Mouse (Mus musculus): ENCODE data around the gene Dock10. TPM values are rescaled to one million over a fixed set of nuclear protein-coding genes. Genes with fewer than 3 reads are reported as not detected.

Gene Dock10
- polyA plus RNA-seq, 1 experiment from 2014 or later, result 5.5 TPM

- H3K9ac ChIP-seq (replicated peaks; ENCODE audit: low read length), result no peak overlapping the region
- 87% methylated on average over 6 of the region's 6 CpGs for WGBS
- no peaks in the 10 kb centered on the region for H3K4me1 ChIP-seq (ENCODE audit: control insufficient read depth, insufficient read depth, low read length)
- H3K36me3 ChIP-seq (replicated peaks; ENCODE audit: control insufficient read depth, insufficient read depth, low read depth, low read length), result no peaks in the 10 kb centered on the region
- H3K27me3 ChIP-seq (ENCODE audit: control insufficient read depth, insufficient read depth, low read length), result no peaks in the 10 kb centered on the region
- no peaks in the 10 kb centered on the region for H3K9me3 ChIP-seq (replicated peaks; ENCODE audit: control insufficient read depth, low read length)
- H3K4me3 ChIP-seq (ENCODE audit: low read depth, low read length), result no peak overlapping the region
- H3K4me2 ChIP-seq (ENCODE audit: low read depth, low read length), result no peak overlapping the region
- no peak for DNase-seq (ENCODE audit: low spot score)
- ATAC-seq (replicated peaks; ENCODE audit: insufficient number of reproducible peaks, low FRiP score, low TSS enrichment, low read depth), result no peak
- H3K27ac ChIP-seq (replicated peaks; ENCODE audit: low read depth, low read length), result no peak overlapping the region
Measured at GRCm38 (mm10) chr1:80746195-80746594, 12.1 kb downstream of the Dock10 start.

GRCm38 (mm10) chr1:80739472-80739871 lies 18.9 kb downstream of the Dock10 start:
- H3K9ac ChIP-seq (replicated peaks; ENCODE audit: low read length), result no peak overlapping the region
- no peak overlapping the region for H3K27ac ChIP-seq (replicated peaks; ENCODE audit: low read depth, low read length)
- no peak for ATAC-seq (replicated peaks; ENCODE audit: insufficient number of reproducible peaks, low FRiP score, low TSS enrichment, low read depth)
- no peaks in the 10 kb centered on the region for H3K27me3 ChIP-seq (ENCODE audit: control insufficient read depth, insufficient read depth, low read length)
- no peaks in the 10 kb centered on the region for H3K36me3 ChIP-seq (replicated peaks; ENCODE audit: control insufficient read depth, insufficient read depth, low read depth, low read length)
- 42% methylated on average over 1 of the region's 1 CpGs for WGBS
- H3K4me1 ChIP-seq (ENCODE audit: control insufficient read depth, insufficient read depth, low read length), result no peaks in the 10 kb centered on the region
- DNase-seq (ENCODE audit: low spot score), result no peak
- no peaks in the 10 kb centered on the region for H3K9me3 ChIP-seq (replicated peaks; ENCODE audit: control insufficient read depth, low read length)
- H3K4me2 ChIP-seq (ENCODE audit: low read depth, low read length), result no peak overlapping the region
- H3K4me3 ChIP-seq (ENCODE audit: low read depth, low read length), result no peak overlapping the region

- H3K27ac ChIP-seq (replicated peaks; ENCODE audit: low read depth, low read length), result no peak overlapping the region
- H3K9ac ChIP-seq (replicated peaks; ENCODE audit: low read length), result no peak overlapping the region
- no peak overlapping the region for H3K4me3 ChIP-seq (ENCODE audit: low read depth, low read length)
- WGBS, result 76% methylated on average over 5 of the region's 5 CpGs
- no peak for DNase-seq (ENCODE audit: low spot score)
- no peak for ATAC-seq (replicated peaks; ENCODE audit: insufficient number of reproducible peaks, low FRiP score, low TSS enrichment, low read depth)
- H3K9me3 ChIP-seq (replicated peaks; ENCODE audit: control insufficient read depth, low read length), result no peaks in the 10 kb centered on the region
- no peaks in the 10 kb centered on the region for H3K27me3 ChIP-seq (ENCODE audit: control insufficient read depth, insufficient read depth, low read length)
- H3K36me3 ChIP-seq (replicated peaks; ENCODE audit: control insufficient read depth, insufficient read depth, low read depth, low read length), result no peaks in the 10 kb centered on the region
- H3K4me1 ChIP-seq (ENCODE audit: control insufficient read depth, insufficient read depth, low read length), result no peaks in the 10 kb centered on the region
- H3K4me2 ChIP-seq (ENCODE audit: low read depth, low read length), result no peak overlapping the region
Measured at GRCm38 (mm10) chr1:80737812-80738391, 20.4 kb downstream of the Dock10 start.

- Histone ChIP-seq H3K27ac (replicated peaks; ENCODE audit: low read depth, low read length) (no peak overlapping the region), H3K36me3 (replicated peaks; ENCODE audit: control insufficient read depth, insufficient read depth, low read depth, low read length) (no peaks in the 10 kb centered on the region), H3K27me3 (ENCODE audit: control insufficient read depth, insufficient read depth, low read length) (no peaks in the 10 kb centered on the region), H3K9ac (replicated peaks; ENCODE audit: low read length) (no peak overlapping the region), H3K9me3 (replicated peaks; ENCODE audit: control insufficient read depth, low read length) (no peaks in the 10 kb centered on the region), H3K4me2 (ENCODE audit: low read depth, low read length) (no peak overlapping the region), H3K4me1 (ENCODE audit: control insufficient read depth, insufficient read depth, low read length) (no peaks in the 10 kb centered on the region), H3K4me3 (ENCODE audit: low read depth, low read length) (no peak overlapping the region)
- ATAC-seq (replicated peaks; ENCODE audit: insufficient number of reproducible peaks, low FRiP score, low TSS enrichment, low read depth) (no peak), DNase-seq (ENCODE audit: low spot score) (no peak)
- 72% methylated on average over 5 of the region's 5 CpGs for WGBS
Measured at GRCm38 (mm10) chr1:80730582-80730981, 27.7 kb downstream of the Dock10 start.

- no peaks in the 10 kb centered on the region for H3K27me3 ChIP-seq (ENCODE audit: control insufficient read depth, insufficient read depth, low read length)
- WGBS, result 93% methylated on average over 4 of the region's 4 CpGs
Measured at GRCm38 (mm10) chr1:80730174-80730573, 28.2 kb downstream of the Dock10 start.

GRCm38 (mm10) chr1:80728183-80728582 lies 30.1 kb downstream of the Dock10 start:
- Histone ChIP-seq H3K4me1 (ENCODE audit: control insufficient read depth, insufficient read depth, low read length) (no peaks in the 10 kb centered on the region), H3K4me3 (ENCODE audit: low read depth, low read length) (no peak overlapping the region), H3K9me3 (replicated peaks; ENCODE audit: control insufficient read depth, low read length) (no peaks in the 10 kb centered on the region), H3K36me3 (replicated peaks; ENCODE audit: control insufficient read depth, insufficient read depth, low read depth, low read length) (no peaks in the 10 kb centered on the region), H3K27ac (replicated peaks; ENCODE audit: low read depth, low read length) (no peak overlapping the region), H3K27me3 (ENCODE audit: control insufficient read depth, insufficient read depth, low read length) (no peaks in the 10 kb centered on the region), H3K4me2 (ENCODE audit: low read depth, low read length) (no peak overlapping the region), H3K9ac (replicated peaks; ENCODE audit: low read length) (no peak overlapping the region)
- ATAC-seq (replicated peaks; ENCODE audit: insufficient number of reproducible peaks, low FRiP score, low TSS enrichment, low read depth) (no peak), DNase-seq (ENCODE audit: low spot score) (no peak)
- 67% methylated on average over 1 of the region's 1 CpGs for WGBS

More at GRCm38 (mm10) chr1:80730174-80730573, 28.2 kb downstream of the Dock10 start:
- ATAC-seq (replicated peaks; ENCODE audit: insufficient number of reproducible peaks, low FRiP score, low TSS enrichment, low read depth), result no peak
- Histone ChIP-seq H3K36me3 (replicated peaks; ENCODE audit: control insufficient read depth, insufficient read depth, low read depth, low read length) (no peaks in the 10 kb centered on the region), H3K4me3 (ENCODE audit: low read depth, low read length) (no peak overlapping the region), H3K27ac (replicated peaks; ENCODE audit: low read depth, low read length) (no peak overlapping the region), H3K4me1 (ENCODE audit: control insufficient read depth, insufficient read depth, low read length) (no peaks in the 10 kb centered on the region), H3K9me3 (replicated peaks; ENCODE audit: control insufficient read depth, low read length) (no peaks in the 10 kb centered on the region), H3K9ac (replicated peaks; ENCODE audit: low read length) (no peak overlapping the region), H3K4me2 (ENCODE audit: low read depth, low read length) (no peak overlapping the region)
- no peak for DNase-seq (ENCODE audit: low spot score)

- H3K4me1 ChIP-seq (ENCODE audit: control insufficient read depth, insufficient read depth, low read length), result no peaks in the 10 kb centered on the region
- H3K9me3 ChIP-seq (replicated peaks; ENCODE audit: control insufficient read depth, low read length), result no peaks in the 10 kb centered on the region
- no peak overlapping the region for H3K27ac ChIP-seq (replicated peaks; ENCODE audit: low read depth, low read length)
- no peak overlapping the region for H3K4me2 ChIP-seq (ENCODE audit: low read depth, low read length)
- H3K4me3 ChIP-seq (ENCODE audit: low read depth, low read length), result no peak overlapping the region
- no peak for ATAC-seq (replicated peaks; ENCODE audit: insufficient number of reproducible peaks, low FRiP score, low TSS enrichment, low read depth)
- no peaks in the 10 kb centered on the region for H3K36me3 ChIP-seq (replicated peaks; ENCODE audit: control insufficient read depth, insufficient read depth, low read depth, low read length)
- no peak overlapping the region for H3K9ac ChIP-seq (replicated peaks; ENCODE audit: low read length)
- DNase-seq (ENCODE audit: low spot score), result no peak
- 76% methylated on average over 4 of the region's 4 CpGs for WGBS
- H3K27me3 ChIP-seq (ENCODE audit: control insufficient read depth, insufficient read depth, low read length), result no peaks in the 10 kb centered on the region
Measured at GRCm38 (mm10) chr1:80727403-80727802, 30.9 kb downstream of the Dock10 start.

- Histone ChIP-seq H3K9me3 (replicated peaks; ENCODE audit: control insufficient read depth, low read length) (no peaks in the 10 kb centered on the region), H3K4me3 (ENCODE audit: low read depth, low read length) (no peak overlapping the region), H3K9ac (replicated peaks; ENCODE audit: low read length) (no peak overlapping the region), H3K36me3 (replicated peaks; ENCODE audit: control insufficient read depth, insufficient read depth, low read depth, low read length) (no peaks in the 10 kb centered on the region), H3K27me3 (ENCODE audit: control insufficient read depth, insufficient read depth, low read length) (no peaks in the 10 kb centered on the region), H3K27ac (replicated peaks; ENCODE audit: low read depth, low read length) (no peak overlapping the region), H3K4me2 (ENCODE audit: low read depth, low read length) (no peak overlapping the region), H3K4me1 (ENCODE audit: control insufficient read depth, insufficient read depth, low read length) (no peaks in the 10 kb centered on the region)
- 23% methylated on average over 4 of the region's 4 CpGs for WGBS
- ATAC-seq (replicated peaks; ENCODE audit: insufficient number of reproducible peaks, low FRiP score, low TSS enrichment, low read depth) (no peak), DNase-seq (ENCODE audit: low spot score) (peak; percentile 60)
Measured at GRCm38 (mm10) chr1:80722647-80723046, 35.7 kb downstream of the Dock10 start.
